Mouse (Mus musculus): ENCODE data around the gene L2hgdh.

- TF ChIP-seq CTCF (IDR thresholded peaks at IDR 0.05) (no peak), EP300 (IDR thresholded peaks at IDR 0.05) (no peak)
These were observed 75.2 kb downstream of the L2hgdh start for GRCm38 (mm10) chr12:69649511-69649910.

All from lung, postnatal 0 days (tissue).